Mouse (Mus musculus) bone marrow, adult 2 months (tissue): Measurements from ENCODE around the gene Mtpn.

Experiments
- CTCF ChIP-seq: fragments of 200-500 bp; IDR thresholded peaks from 2 replicates; pipeline ENCODE4 v1.5.1; 2011; ENCODE audit warnings: low read length, control low read depth; ENCODE audit not compliant: control insufficient read depth, insufficient read depth
- POLR2A ChIP-seq: fragments of 200-500 bp; IDR thresholded peaks from 2 replicates; pipeline ENCODE4 v1.6.1; 2011; ENCODE audit warnings: low read depth, mild to moderate bottlenecking, control low read depth, low read length, borderline replicate concordance; ENCODE audit not compliant: control insufficient read depth

DNA sequence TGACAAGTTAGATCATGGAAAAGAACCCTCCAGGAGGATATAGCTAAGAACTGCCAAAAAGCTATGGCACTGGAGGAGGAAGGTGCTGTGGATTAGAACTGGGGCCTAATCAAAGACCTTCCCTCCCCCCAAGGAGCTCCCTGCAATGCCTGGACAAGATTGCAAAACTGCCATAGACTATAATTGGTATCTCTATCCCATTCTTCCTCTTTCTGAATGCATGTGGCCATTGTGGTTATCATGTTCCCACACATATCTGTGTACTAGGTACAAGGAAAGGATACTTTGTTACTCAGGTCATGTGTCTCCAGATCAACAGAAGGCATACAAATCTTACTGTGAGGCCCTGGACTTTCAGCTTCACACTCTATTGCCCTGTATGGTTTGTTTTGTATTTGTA is 4.7 kb upstream of the Mtpn start:
- no peak for TF ChIP-seq CTCF
- no peak for TF ChIP-seq POLR2A
